Mouse (Mus musculus) right cerebral cortex, adult 18-20 months (tissue): ENCODE results near the gene Uckl1.

ENCODE experiments used
- DNase-seq: peaks from one replicate; pipeline ENCODE4 v3.0.0; 2022; ENCODE audit warnings: mixed read lengths

Gene Uckl1

GRCm38 (mm10) chr2:181589011-181589731 lies 4.5 kb upstream of the Uckl1 start:
- no peak for DNase-seq

DNA sequence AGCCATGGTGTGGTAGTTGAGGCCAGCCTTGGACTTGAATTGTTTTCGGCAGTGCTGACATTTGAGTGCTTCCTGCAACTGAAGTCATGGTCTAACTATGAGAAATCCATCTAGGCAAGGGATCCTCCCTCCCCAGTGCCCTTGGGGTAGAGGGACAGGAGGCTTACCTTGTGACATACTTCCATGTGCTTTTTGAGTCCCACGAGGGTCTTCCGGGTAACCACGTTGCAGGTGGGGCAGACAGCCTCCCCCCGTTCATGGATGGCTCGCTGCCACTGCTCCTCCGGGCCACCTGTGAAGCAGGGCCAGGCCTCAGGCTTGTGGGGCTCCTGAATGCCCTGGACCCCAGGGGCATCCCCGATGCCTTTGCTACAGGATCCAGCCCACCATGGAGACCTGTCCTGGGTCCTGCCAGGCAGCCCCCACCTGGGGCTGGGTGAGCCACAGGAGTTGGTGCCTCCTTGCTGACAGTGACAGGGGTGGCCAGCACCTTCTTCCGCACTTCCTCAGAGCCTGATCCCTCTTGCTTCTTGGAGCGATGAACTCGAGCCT lies 3.6 kb upstream of the Uckl1 start:
- DNase-seq, result no peak

GRCm38 (mm10) chr2:181587796-181588195 lies 3.1 kb upstream of the Uckl1 start:
- no peak for DNase-seq

- DNase-seq, result no peak
Measured at GRCm38 (mm10) chr2:181586124-181586523, 1.4 kb upstream of the Uckl1 start.

- DNase-seq, result no peak
Measured at GRCm38 (mm10) chr2:181585506-181585905, 814 bp upstream of the Uckl1 start.

DNA sequence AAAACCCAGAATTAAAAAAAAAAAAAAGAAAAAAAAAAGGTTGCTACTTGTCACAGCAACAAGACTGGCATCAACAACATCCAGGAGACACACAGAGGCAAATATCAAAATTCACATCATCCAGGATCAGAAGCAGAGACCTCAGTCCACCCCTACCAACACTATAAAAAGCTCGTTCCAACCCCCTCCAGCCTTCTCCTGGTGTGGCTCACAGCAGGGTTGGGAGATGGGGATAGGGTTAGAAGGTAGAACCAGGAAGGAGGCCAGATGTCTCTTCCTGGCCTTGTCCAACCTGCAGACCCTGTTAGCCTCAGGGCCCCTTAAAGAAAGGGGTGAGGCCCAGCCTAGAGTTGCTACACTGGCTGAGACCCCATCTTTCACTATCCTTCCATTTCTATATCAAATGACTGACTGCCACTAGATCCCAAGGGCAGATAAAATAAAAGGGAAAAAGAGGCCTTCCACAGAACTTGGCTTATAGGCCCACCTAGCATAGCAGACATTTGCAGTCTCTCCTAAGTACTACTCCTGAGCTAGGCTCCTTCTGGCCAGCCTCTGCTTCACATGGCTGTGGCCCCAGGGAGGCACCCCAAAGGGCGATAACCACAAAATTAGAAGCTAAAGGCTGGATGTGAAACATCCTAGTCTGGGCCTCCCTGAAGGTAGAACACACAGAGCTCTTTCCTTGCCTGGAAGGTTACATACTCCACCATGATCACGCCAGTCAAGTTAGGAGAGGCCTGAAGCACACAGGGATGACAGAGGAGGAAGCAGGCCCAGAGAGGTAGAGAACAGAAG lies 1.0 kb downstream of the Uckl1 start:
- DNase-seq, result no peak

GRCm38 (mm10) chr2:181582939-181583338 lies 1.8 kb downstream of the Uckl1 start:
- no peak for DNase-seq

- no peak for DNase-seq
Measured at GRCm38 (mm10) chr2:181582358-181582757, 2.3 kb downstream of the Uckl1 start.

GRCm38 (mm10) chr2:181581402-181582120 lies 3.1 kb downstream of the Uckl1 start:
- DNase-seq, result peak; percentile 90

DNA sequence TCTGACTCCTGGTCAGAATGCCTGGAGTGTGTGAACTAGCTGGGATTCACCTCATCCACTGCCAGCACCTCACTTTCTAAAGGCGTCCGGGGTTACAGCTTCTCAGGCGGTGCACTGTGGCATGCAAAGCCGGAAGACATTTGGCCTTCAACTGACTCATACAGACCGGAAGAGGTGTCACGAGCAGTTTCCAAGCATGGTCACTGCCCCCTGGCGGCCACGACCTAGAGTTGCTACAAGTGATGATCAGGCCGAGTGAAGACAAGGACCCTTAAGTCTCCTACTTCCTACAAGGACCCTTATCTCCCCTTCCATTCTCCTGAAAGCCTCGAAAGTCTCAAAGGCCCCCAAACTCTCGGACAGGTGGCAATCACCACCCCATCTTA lies 3.7 kb downstream of the Uckl1 start:
- peak; percentile 85 for DNase-seq

DNA sequence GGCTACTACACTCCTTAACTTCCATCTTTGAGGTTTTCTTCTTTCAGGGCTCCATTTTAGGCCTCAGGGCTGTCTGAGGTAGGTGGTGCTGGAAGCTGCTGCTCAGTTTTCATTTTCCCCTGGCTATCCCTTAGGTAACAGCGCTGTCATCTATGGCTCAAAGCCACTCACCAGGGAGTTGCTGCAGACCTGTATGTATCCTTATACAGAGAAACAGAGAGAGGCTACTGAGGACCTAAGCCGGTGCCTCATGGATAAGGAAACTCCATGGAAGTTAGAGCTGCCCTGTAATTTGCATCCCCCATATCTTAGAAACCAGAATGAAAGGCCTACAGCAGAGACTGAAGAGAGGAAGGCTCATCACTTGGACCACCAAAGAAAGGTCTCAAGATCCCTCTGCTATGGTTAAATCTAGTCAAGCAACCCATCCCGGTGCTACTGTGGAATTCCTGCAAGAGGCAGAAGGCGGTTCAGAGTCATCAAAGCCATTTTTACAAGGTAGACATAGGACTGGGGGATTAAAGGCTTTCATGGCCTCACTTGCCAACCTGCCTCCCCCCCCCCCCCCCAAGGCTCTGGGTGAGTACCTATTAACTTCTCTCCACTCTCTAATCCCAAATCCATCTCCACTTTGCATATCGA lies 4.4 kb downstream of the Uckl1 start:
- no peak for DNase-seq

DNA sequence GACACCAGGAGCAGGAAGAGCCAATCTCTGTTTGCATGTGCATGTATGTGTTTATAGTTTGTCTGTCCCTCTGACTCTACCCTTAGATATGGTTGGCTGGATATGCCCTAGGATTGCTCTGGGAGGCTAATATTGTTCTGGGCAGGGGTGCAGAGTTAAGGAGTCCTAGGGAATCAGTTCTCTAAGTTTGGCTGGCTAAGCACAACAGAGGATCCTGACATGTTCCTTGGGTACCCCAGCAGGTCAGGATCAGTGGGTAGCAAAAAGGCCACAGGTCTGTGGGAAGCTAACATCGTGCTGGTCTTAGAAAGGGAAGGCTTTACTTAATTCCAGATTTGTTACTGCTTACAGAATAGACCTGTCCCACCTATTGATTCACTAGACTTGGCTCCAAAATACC lies 5.0 kb downstream of the Uckl1 start:
- DNase-seq, result no peak

DNA sequence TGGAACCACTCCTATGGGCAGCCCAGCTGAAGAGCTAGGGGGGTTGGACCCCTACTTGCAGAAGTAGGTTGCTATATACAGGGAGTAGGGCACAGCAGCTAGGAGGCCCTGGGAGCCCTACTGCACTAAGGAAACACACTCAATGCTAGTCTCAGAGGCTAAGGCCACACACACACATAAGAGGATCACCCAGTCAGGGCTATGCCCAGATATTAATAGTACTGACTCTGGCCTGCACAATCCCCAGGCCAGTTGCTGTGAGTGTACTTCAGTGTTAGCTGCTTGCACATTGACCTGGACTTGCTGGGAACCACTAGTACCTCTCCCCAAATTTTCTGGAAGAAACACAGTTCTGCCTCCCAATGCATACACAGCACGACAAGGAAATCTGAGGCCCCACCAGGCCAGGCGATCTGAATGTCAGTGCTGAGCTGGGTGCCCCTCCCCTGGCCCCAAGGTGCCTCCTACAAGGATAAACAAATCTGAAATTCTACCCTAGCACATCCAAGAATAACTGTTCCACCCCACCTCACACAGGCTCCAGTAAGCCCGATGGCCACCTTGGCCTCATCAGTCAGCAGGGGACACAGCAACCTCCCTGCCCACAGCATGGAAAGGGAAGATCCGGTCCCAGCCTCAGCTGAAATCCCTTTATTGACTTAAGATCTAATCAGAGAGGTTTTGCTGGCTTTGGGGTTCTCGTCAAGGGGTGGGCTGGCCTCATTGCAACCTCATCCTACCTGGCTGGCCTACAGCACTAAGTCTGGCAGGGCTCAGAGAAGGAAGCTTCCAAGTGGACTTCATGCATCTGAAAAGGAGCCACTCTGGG lies 5.7 kb downstream of the Uckl1 start:
- DNase-seq, result no peak

DNA sequence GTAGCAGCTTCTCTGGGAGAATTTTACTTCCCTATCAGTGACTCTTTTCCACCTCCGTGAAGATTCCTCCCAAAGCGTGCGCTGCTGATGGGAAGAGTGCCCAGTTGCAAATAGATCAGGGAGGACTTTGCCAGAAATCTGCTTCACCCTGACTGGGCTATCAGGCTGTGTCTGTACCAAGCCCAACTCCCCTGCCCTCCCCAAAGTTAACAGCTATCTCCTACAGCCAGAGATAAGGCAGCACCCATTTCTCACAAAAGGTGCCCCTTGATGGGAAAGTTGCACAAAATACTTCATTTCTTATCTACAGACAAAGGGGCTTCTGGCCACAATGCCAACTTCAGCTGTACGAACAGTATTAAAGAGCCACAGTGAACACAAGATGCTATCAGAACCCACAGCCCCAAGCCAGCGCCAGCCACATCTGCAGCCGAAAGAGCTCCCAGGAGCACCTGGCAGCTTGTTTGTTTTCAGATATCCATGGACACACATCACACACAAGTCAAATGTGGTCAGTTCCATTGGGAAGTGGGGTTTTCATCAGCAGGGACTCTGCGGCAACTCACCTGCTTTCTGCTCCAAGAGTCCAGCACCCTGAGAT lies 6.6 kb downstream of the Uckl1 start:
- DNase-seq, result no peak

DNA sequence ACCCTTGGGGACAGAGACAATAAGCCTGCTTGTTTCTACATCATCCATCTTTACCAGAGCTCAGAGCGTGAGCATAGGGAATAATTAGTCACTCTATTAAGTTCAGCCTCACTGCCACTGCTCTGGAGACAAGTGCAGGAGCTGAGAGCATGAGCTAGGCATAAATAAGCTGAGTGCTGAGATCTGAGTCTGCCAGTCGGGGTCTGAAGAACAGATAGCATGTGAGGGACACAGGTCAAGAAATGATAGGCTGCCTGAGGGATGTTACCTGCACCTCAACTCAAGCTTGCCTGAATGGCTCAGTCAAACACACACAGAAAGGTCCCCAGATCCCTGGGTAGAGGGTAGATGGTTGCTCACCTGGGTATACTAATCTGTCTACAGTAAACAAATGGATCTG lies 7.6 kb downstream of the Uckl1 start:
- DNase-seq, result no peak

- DNase-seq, result no peak
Measured at GRCm38 (mm10) chr2:181576613-181577012, 8.1 kb downstream of the Uckl1 start.

- DNase-seq, result no peak
Measured at GRCm38 (mm10) chr2:181574921-181575545, 9.7 kb downstream of the Uckl1 start.

- DNase-seq, result no peak
Measured at GRCm38 (mm10) chr2:181573961-181574360, 10.7 kb downstream of the Uckl1 start.

DNA sequence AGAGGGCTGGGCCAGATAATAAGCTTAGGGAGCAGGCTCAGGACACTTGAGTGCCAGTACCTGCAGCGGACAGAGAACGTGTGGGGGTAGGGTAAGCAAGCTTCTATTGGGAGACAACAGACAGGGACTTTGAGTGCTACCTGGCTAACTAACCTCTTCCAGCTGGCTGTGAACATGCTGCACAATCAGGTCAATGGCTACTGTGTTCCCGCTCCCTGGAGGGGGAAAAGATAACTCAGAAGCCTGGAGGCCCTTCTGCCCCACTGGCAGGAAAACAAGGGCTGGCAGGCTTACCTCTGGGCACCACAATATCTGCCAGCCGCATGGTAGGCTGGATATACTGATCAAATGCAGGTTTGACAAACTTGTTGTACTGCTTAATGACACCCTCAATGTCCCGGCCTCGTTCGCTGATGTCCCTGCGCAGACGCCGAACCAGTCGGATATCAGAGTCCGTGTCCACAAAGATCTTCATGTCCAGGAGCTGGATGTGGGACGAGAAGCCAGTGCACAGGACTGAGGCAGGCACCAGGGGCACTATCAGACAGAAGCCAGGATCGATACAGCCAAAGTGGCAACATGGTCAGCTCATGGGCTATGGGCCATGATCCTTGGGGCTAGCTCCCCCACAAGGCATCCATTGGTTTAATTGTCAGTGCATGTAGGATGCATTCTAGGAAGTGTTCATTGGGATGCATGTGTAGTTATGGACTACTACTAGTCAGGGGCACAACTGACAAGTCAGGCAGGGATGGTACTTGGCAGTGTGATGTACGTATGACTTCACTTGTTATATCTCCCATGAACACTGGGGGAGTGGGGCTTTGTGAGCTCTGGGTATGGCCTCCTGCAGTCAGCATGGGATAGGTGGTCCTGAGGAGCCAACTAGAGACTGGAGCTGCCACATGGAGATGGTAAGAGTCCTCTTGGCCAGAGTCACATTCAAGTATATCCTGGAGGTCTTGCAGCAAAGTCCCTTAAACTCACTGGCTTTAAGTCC lies 11.5 kb downstream of the Uckl1 start:
- DNase-seq, result no peak
